Mouse (Mus musculus) colon, adult 2 months (tissue): Measurements from ENCODE around the gene Gh. TPM values are rescaled to one million over a fixed set of nuclear protein-coding genes. Genes with fewer than 3 reads are reported as not detected.

Source experiments
- polyA plus RNA-seq: library from polyadenylated mRNA; depleted of rRNA; stranded (reverse); fragments of >200 nt; gene quantifications from 2 replicates; pipeline ENCODE4 v1.2.3, GENCODE M21; 2012; rRNA removed

Gh gene
- polyA plus RNA-seq: not detected in 2 replicates

DNA sequence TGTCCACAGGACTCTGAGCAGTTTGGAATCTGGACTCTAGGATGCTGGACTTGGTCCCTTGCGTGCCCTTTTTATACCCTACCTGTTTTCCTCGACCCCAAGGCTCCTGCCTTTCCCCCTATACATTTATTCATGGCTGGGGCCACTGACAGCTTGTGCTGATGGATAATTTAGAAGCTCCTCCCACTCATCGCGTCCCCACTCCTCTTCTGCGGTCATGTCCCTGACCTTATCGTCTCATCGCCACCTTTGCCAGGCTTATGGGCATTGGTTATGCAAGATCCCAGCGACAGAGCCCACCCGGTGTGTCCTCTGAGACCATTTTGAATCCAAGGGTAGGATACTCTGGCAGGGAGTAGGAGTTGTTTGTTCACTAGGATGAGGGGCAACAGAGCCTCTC is at the start of gene Gh:
Gene Gh, minus strand, starts transcription at position 101 of the 400 bp plus-strand sequence.

DNA sequence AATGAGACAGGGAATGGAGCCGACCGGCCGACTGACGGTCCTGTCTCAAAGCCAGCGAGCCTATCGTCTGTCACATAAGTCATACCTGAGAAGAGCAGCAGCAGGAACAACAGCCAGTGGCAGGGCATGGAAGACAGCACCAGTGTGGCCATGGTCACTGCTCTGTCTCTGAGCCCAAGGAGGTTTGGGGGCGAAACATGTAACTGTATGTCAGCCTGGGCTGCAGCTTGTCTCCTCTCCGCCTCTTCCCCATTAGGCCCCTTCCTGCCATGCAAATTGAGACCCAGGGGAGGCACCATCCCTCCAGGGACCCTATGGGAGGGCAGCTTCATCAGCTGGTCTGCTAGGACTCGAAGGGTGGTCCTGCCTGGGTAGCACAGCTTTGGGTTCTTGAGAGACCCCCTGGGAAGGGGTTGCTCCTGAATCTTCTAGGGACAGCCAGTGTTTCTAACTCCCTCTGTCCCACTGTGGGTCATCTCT is 12.7 kb upstream of the Gh start, which contains the start of gene Cd79b:
Gene Cd79b, minus strand, starts transcription at position 430 of the 480 bp plus-strand sequence.

DNA sequence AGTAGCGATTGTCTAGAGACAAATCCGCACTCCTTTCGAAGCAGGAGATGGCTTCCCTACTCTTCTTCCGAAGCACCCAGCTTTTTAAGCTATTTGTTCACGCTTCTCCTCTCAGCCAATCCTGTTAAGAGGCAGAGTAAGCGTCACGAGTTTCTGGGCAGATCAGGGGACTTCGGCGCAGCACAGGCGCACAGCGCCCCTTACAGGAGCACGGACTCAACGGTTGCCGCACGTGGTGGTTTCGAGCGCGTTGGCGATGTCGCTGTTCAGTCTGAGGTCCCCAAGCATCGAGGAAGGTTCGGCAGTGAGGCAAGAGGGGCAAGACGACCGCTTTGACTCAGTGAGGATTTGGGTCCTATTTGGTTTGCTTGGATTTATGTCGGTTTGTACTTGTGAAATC is 25.2 kb downstream of the Gh start, which contains the start of gene Tcam1:
Gene Tcam1, plus strand, starts transcription at position 219 of the 400 bp plus-strand sequence.

GRCm38 (mm10) chr11:106272644-106273310 is 28.9 kb downstream of the Gh start, which contains the start of gene Smarcd2:
Gene Smarcd2 (minus strand): TSS chr11:106272972.

DNA sequence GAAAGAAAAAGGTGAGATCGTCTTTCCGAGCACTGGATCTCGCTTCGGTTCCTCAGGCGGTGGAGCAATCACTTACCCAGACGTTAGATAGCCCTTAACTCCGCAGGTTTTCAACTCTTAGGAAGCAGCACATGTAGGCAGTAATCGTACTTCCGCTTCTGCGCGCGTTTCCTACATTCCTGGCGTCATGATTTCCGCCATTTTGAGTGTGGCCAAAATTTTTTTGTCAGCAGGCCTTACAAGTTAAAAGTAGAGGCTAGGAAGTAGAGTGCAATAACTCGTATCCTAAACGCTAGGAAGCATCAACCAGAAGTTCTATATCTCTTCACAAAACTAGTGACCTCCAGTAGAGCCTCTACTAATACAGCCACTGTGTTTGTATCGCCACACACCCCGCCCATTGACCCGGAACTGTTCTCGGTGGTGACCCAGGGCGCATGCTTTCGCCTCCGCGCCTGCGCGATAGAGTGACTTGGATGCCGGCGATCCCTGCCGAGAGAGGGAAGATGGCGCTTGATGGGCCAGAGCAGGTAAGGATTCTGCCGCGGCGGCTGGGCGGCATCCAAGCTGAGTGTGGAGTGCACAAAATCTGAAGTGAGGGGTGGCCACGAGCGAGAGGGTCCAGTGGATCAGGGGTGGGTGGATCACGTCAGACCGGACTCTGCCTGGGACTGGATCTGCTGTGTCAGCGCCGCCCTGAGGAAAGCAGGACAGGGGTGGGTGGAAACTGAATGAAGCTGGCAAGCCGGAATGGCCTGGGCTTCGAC is 45.8 kb downstream of the Gh start, which contains the start of the genes Ftsj3 and Psmc5:
Gene Ftsj3, minus strand, starts transcription at position 395 of the 767 bp plus-strand sequence.
Gene Psmc5, plus strand, starts transcription at position 470 of the 767 bp plus-strand sequence.

Other genes starting within 250 kb of the Gh start
- gene Taco1, start 235.8 kb downstream of the Gh start, polyA plus RNA-seq: 12.0 TPM in 2 replicates
- gene Map3k3, start 217.3 kb downstream of the Gh start, polyA plus RNA-seq: 21.0 and 21.6 TPM in 2 replicates
- gene Gm10840, start 141.0 kb downstream of the Gh start, polyA plus RNA-seq: not detected in 2 replicates
- 11.2 and 13.0 TPM in 2 replicates for gene Limd2, start 141.0 kb downstream of the Gh start, polyA plus RNA-seq
- 12.8 and 14.7 TPM in 2 replicates for gene Strada, start 99.7 kb downstream of the Gh start, polyA plus RNA-seq
- gene Ccdc47, start 85.5 kb downstream of the Gh start, polyA plus RNA-seq: 6.0 and 7.3 TPM in 2 replicates
- 5.9 and 8.1 TPM in 2 replicates for gene Ddx42, start 84.9 kb downstream of the Gh start, polyA plus RNA-seq
- 7.0 and 8.9 TPM in 2 replicates for gene Ftsj3, start 45.8 kb downstream of the Gh start, polyA plus RNA-seq
- 24.4 and 25.3 TPM in 2 replicates for gene Psmc5, start 45.7 kb downstream of the Gh start, polyA plus RNA-seq
- 101 and 104 TPM in 2 replicates for gene Smarcd2, start 28.9 kb downstream of the Gh start, polyA plus RNA-seq
- gene Tcam1, start 25.2 kb downstream of the Gh start, polyA plus RNA-seq: not detected in 2 replicates
- gene Cd79b, start 12.9 kb upstream of the Gh start, polyA plus RNA-seq: 8.5 and 12.4 TPM in 2 replicates
- gene Scn4a, start 51.4 kb upstream of the Gh start, polyA plus RNA-seq: 0.06 and 0.16 TPM in 2 replicates
- 0.93 and 1.4 TPM in 2 replicates for gene Prr29, start 63.6 kb upstream of the Gh start, polyA plus RNA-seq
- gene Icam2, start 86.2 kb upstream of the Gh start, polyA plus RNA-seq: 6.7 and 10.9 TPM in 2 replicates
- gene Ern1, start 186.0 kb upstream of the Gh start, polyA plus RNA-seq: 33.3 and 34.6 TPM in 2 replicates